Mouse (Mus musculus) forebrain, embryonic 13.5 days (tissue): ENCODE results near the gene Zc3hav1. TPM values are rescaled to one million over a fixed set of nuclear protein-coding genes. Genes with fewer than 3 reads are reported as not detected.
"Not testable (repeated sequence)": the region's sequence is repeated elsewhere in the genome, so short reads cannot be mapped to it uniquely, and the experiment has no call there.

ENCODE experiments used
- ATAC-seq: fragments of 200-750 bp; cut with Nextera tagmentation; 2 replicates; pipeline ENCODE4 v1.8.0; 2017
- H3K27ac ChIP-seq: fragments of 300-500 bp; sonication (generic); 2 replicates; pipeline ENCODE4 v1.5.1; 2015; ENCODE audit warnings: inconsistent platforms, mild to moderate bottlenecking, moderate library complexity
- H3K27me3 ChIP-seq: fragments of 300-500 bp; sonication (generic); 2 replicates; pipeline ENCODE4 v1.6.1; 2015; ENCODE audit warnings: mild to moderate bottlenecking, inconsistent platforms
- H3K36me3 ChIP-seq: fragments of 300-500 bp; sonication (generic); 2 replicates; pipeline ENCODE4 v1.6.1; 2015; ENCODE audit warnings: mild to moderate bottlenecking, inconsistent platforms; ENCODE audit not compliant: poor library complexity, severe bottlenecking
- H3K4me1 ChIP-seq: fragments of 300-500 bp; sonication (generic); 2 replicates; pipeline ENCODE4 v1.6.1; 2015; ENCODE audit warnings: inconsistent platforms
- H3K4me2 ChIP-seq: fragments of 300-500 bp; sonication (generic); 2 replicates; pipeline ENCODE4 v1.6.1; 2015; ENCODE audit warnings: inconsistent platforms, mild to moderate bottlenecking, moderate library complexity
- H3K4me3 ChIP-seq: fragments of 300-500 bp; sonication (generic); 2 replicates; pipeline ENCODE4 v1.5.1; 2015; ENCODE audit warnings: mild to moderate bottlenecking, inconsistent platforms
- H3K9ac ChIP-seq: fragments of 300-500 bp; sonication (generic); 2 replicates; pipeline ENCODE4 v1.6.1; 2015; ENCODE audit warnings: mild to moderate bottlenecking, inconsistent platforms
- H3K9me3 ChIP-seq: fragments of 300-500 bp; sonication (generic); replicated peaks from 2 replicates; pipeline ENCODE4 v1.6.1; 2016; ENCODE audit warnings: inconsistent platforms
- WGBS: fragments of 180-500 bp; shearing (Covaris S2); methylation state at CpG from one replicate; pipeline ENCODE4 v1.1.7; 2015; 5-methylcytosine and 5-hydroxymethylcytosine counted together
- polyA plus RNA-seq: library from polyadenylated mRNA; unstranded; fragments of >200 nt; fragmentation: Nextera tagmentation; extraction: Ambion mirVana; gene quantifications from 2 replicates; pipeline ENCODE4 v1.2.1, GENCODE M21; 2015

Zc3hav1 gene
- polyA plus RNA-seq, 1 experiment from 2014 or later: 0.75 TPM

DNA sequence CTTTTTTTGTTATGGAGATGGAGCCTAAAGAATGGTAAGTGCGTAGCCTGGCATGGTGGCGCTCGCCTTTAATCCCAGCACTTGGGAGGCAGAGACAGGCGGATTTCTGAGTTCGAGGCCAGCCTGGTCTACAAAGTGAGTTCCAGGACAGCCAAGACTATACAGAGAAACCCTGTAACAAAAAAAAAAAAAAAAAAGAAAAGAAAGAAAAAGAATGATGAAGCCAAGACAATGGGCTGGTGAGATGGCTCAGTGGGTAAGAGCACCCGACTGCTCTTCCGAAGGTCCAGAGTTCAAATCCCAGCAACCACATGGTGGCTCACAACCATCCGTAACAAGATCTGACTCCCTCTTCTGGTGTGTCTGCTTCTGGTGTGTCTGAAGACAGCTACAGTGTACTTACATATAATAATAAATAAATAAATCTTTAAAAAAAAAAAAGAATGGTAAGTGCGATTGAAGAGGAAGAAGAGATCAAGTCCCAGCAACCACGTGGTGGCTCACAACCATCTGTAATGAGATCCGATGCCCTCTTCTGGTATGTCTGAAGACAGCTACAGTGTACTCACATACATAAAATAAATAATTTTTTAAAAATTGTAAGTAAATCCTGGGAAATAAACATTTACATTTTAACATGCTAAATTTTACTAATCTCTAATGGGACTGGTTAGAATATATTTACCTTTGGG lies 4.8 kb upstream of the Zc3hav1 start:
- not testable (repeated sequence) for H3K36me3 ChIP-seq, H3K4me2 ChIP-seq, H3K9ac ChIP-seq, ATAC-seq, H3K9me3 ChIP-seq, H3K27ac ChIP-seq, H3K4me3 ChIP-seq
- Histone ChIP-seq H3K4me1 (peaks cover 14% of the 10 kb centered on the region), H3K27me3 (peaks cover 40% of the 10 kb centered on the region)
- 91% methylated on average over 11 of the region's 11 CpGs for WGBS

DNA sequence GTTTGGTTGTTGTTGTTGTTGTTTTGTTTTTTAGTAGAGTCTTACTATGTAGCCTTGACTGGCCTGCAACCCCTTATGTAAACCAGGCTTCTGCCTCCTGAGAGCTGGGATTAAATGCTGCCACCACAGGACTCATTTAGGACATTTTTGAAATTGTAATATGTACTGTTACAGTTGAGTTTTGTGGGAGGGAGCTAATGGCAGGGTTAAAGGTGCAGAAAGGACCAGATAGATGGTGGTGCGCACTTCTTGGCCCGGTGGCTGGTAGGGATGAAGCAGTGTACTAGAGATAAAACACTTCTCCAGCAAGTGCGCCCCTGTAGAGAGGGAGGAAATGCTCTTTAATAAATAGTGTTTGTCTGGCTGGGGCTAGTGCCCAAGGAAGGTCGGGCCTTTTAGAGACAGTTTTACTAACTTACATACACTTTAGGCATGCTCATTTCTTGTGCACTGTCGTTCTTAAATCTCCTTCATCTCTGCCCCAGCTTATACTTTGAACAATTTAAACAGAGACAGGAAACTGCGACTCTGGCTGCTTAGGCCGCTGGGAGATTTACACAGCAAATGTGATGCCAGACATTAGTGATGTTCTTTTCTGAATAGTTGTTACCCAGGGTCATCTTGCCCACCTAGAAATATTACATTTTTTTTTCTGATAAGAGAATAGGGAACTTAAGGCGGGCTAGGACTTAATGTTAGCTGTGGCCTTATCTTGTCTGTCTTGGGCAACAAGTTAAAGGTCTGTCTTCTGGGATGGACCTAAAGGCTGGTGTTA lies 4.0 kb upstream of the Zc3hav1 start:
- peaks cover 21% of the 10 kb centered on the region for H3K4me1 ChIP-seq
- no peak overlapping the region for H3K4me2 ChIP-seq
- H3K27ac ChIP-seq: no peak overlapping the region
- ATAC-seq: no peak
- no peaks in the 10 kb centered on the region for H3K9me3 ChIP-seq
- WGBS: 67% methylated on average over 8 of the region's 8 CpGs
- no peaks in the 10 kb centered on the region for H3K36me3 ChIP-seq
- H3K27me3 ChIP-seq: peaks cover 47% of the 10 kb centered on the region
- H3K9ac ChIP-seq: no peak overlapping the region
- no peak overlapping the region for H3K4me3 ChIP-seq

DNA sequence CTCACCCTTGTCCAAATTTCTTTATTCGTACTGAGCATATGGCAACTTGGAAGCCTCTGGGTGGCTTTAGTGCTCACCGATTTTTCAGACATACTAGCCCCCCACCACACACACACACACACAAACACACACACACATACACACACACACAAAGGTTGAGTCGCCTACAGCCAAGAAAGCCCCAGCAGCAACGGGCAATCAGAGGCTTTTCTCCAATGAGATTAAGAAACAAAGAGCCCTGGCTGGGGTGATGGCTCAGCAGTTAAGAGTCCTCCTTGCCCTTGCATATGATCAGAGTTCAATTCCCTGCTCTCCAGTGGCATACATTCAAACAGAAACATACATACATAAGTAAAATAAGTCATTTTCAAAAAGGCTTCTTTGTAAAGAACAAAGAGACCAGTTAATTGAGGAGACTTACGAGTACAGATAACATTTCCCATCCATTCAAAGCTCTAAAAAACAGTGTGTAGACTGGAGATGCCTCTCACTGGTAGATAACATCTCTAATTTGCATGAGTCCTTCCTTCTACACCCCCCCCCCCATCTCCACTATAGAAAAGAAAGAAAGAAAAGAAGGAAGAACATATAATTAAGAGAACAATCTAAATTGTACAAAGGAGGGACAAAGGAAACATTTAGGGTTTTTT lies 3.3 kb upstream of the Zc3hav1 start:
- Histone ChIP-seq H3K27me3 (peaks cover 54% of the 10 kb centered on the region), H3K36me3 (no peaks in the 10 kb centered on the region), H3K4me1 (peaks cover 25% of the 10 kb centered on the region), H3K4me3 (no peak overlapping the region), H3K9ac (no peak overlapping the region), H3K9me3 (no peaks in the 10 kb centered on the region), H3K27ac (no peak overlapping the region), H3K4me2 (no peak overlapping the region)
- WGBS: 22% methylated on average over 5 of the region's 5 CpGs
- no peak for ATAC-seq

DNA sequence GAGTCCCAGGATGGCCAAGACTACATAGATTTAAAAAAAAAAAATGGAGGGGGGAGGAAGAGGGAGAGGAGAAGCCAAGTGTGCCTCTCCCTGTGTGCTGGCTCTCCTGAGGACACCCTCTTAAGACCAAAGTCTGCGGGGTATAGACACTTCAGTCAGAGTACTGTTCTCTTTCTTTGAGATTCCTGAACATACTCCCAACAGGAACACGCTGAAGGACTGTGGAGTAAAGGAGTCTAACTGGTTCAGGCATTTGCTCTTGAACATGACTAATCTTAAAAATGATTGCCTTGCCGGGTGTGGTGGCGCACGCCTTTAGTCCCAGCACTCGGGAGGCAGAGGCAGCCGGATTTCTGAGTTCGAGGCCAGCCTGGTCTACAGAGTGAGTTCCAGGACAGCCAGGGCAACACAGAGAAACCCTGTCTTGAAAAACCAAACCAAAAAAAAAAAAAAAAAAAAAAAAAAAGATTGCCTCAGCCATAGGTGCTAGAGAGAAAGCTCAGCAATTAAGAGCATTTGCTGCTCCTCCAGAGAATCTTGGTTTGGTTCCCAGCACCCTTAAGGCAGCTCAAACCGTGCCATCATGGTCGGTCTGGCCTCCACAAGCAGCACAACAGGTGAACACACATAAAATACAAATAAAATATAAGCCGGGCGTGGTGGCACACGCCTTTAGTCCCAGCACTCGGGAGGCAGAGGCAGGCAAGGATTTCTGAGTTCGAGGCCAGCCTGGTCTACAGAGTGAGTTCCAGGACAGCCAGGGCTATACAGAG lies 2.4 kb upstream of the Zc3hav1 start:
- WGBS: 74% methylated on average over 15 of the region's 15 CpGs
- H3K27me3 ChIP-seq: peaks cover 63% of the 10 kb centered on the region

DNA sequence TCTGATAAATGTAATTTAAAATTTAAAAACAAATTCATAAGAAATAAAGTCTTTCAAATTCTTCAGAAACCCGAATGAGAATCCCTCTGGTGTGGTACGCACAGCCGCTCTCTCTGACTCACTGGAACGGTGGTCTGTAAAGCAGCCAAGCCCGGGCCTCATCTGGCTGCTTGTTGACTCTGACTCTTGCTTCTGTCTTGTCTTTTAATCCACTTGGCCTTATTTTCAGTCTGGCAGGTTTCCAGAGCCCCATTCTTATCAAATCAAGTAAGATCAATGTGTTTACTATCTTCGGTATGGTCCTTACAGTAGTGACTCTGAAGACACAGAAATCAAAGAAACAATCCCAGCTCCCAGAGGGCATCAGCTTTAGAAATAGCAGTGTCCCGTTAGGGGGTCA lies 1.5 kb upstream of the Zc3hav1 start:
- H3K36me3 ChIP-seq: no peaks in the 10 kb centered on the region
- no peak overlapping the region for H3K27ac ChIP-seq
- no peak overlapping the region for H3K9ac ChIP-seq
- no peak overlapping the region for H3K4me3 ChIP-seq
- H3K4me1 ChIP-seq: peaks cover 25% of the 10 kb centered on the region
- H3K4me2 ChIP-seq: no peak overlapping the region
- no peaks in the 10 kb centered on the region for H3K9me3 ChIP-seq
- no peak for ATAC-seq
- H3K27me3 ChIP-seq: peaks cover 68% of the 10 kb centered on the region
- 7% methylated on average over 7 of the region's 7 CpGs for WGBS

More for the DNA sequence above, 2.4 kb upstream of the Zc3hav1 start:
- not testable (repeated sequence) for H3K9me3 ChIP-seq, H3K36me3 ChIP-seq, H3K4me3 ChIP-seq, H3K27ac ChIP-seq, ATAC-seq, H3K9ac ChIP-seq, H3K4me2 ChIP-seq
- H3K4me1 ChIP-seq: peaks cover 25% of the 10 kb centered on the region

DNA sequence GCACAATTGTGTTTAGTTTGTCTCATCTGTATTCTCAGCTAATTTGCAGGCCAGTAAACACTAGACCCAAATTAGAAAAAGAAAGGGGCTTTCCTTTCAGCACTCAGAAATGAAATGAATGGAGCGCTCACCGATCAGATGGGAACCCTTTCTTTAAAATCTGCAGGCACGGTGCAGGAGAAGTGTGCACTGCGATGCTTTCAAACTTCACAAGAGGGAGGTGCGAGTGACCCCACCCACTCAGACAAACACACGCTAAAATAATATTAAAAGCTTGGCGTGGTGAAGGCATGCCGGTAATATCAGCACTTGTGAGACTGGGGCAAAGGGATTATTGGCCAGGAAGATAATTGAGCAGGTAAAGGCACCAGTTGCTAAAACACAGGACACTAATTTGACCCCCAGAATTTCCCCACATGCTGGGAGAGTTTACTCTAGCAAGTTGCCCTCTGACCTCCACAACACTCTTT lies 986 bp upstream of the Zc3hav1 start:
- H3K27me3 ChIP-seq: peaks cover 73% of the 10 kb centered on the region

DNA sequence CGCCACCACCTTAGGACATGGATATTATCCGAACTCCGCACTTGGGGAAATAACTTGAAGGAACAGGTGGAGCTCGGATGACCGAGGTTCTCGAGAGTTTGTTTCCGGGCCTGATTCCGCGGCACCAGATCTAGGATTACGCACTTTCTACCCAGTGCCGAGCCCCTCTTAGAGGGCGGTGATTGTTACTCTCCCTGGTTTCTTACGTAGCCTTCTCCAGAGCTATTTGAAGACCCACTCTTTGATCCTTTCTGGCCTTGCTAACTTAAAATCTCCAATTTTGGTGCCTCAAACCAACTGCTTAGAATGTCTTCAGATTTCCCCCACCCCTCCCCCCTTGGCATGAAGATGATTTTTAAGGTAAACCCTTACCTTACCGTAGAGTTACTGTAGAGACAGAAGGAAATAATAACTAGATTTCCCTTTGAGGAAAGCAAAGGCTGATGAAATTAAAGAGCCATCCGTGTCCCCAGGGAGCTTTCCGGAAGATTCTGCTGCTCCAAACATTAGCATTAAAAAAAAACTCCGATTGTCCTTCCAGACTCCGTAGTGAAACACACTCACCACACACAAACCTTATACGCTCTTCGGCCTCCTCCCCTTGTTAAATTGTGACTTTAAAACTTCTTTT lies 435 bp upstream of the Zc3hav1 start:
- no peak overlapping the region for H3K27ac ChIP-seq
- no peaks in the 10 kb centered on the region for H3K36me3 ChIP-seq
- H3K9ac ChIP-seq: peak overlapping the region; percentile 58
- H3K4me2 ChIP-seq: peak overlapping the region; percentile 68
- no peak for ATAC-seq
- peak overlapping the region; percentile 50 for H3K4me3 ChIP-seq
- WGBS: under 1% methylated on average over 20 of the region's 20 CpGs
- no peaks in the 10 kb centered on the region for H3K9me3 ChIP-seq
- H3K27me3 ChIP-seq: peaks cover 79% of the 10 kb centered on the region
- H3K4me1 ChIP-seq: peaks cover 25% of the 10 kb centered on the region

More for the DNA sequence above, 986 bp upstream of the Zc3hav1 start:
- Histone ChIP-seq H3K36me3 (no peaks in the 10 kb centered on the region), H3K9ac (no peak overlapping the region), H3K4me1 (peaks cover 25% of the 10 kb centered on the region), H3K4me2 (peak overlapping the region; percentile 68; the same call in 1 of the 2 replicates), H3K9me3 (no peaks in the 10 kb centered on the region), H3K27ac (no peak overlapping the region), H3K4me3 (0 out of 2 replicates have a peak overlapping the region, but pooled peaks have one; percentile 50)
- ATAC-seq: no peak
- WGBS: 1% methylated on average over 8 of the region's 8 CpGs

DNA sequence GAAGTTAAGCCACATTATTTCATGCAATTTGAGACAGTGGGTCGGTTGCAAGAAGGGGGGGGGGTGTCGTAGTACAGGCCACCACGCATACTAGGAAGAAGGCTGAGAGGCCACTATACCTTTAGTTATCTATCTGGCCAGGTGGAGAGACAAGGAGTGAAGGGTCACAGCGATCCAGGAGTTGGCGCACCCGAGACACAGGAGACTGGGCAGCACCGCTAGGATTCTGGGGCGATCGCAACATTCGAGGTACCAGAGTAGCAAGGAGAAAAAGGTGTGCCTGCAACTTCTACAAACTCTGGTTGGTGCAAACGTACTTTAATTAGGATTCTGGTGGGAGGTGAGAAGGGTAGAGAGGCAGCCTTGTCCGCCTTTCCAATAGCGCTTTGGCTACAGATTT lies 1.2 kb downstream of the Zc3hav1 start:
- H3K4me2 ChIP-seq: no peak overlapping the region
- no peak overlapping the region for H3K9ac ChIP-seq
- WGBS: 6% methylated on average over 13 of the region's 13 CpGs
- no peaks in the 10 kb centered on the region for H3K36me3 ChIP-seq
- H3K9me3 ChIP-seq: no peaks in the 10 kb centered on the region
- no peak for ATAC-seq
- peaks cover 84% of the 10 kb centered on the region for H3K27me3 ChIP-seq
- H3K4me3 ChIP-seq: no peak overlapping the region
- no peak overlapping the region for H3K27ac ChIP-seq
- peaks cover 25% of the 10 kb centered on the region for H3K4me1 ChIP-seq

DNA sequence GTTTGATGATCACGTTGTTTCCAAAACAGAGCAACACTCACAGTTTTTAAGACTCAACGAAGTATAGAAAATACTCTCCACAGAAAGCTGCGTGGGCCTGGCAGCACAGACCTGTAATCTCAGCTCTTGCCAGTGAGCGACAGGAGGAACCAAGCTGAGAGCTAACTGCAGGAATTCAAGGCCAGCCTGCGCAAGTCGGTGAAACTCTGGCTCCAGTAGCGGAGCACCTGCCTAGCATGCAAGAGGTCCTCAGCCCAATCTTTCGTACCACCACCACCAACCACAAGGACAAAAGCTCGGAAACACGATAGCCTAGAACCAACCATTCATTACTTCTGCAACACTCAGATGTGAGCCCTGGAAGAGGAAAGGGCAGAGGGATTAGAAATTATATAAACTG lies 2.0 kb downstream of the Zc3hav1 start:
- ATAC-seq: no peak
- Histone ChIP-seq H3K36me3 (no peaks in the 10 kb centered on the region), H3K9me3 (no peaks in the 10 kb centered on the region), H3K27ac (no peak overlapping the region), H3K4me3 (no peak overlapping the region), H3K4me2 (no peak overlapping the region), H3K9ac (no peak overlapping the region), H3K27me3 (peaks cover 79% of the 10 kb centered on the region), H3K4me1 (peaks cover 25% of the 10 kb centered on the region)
- WGBS: 5% methylated on average over 10 of the region's 10 CpGs

DNA sequence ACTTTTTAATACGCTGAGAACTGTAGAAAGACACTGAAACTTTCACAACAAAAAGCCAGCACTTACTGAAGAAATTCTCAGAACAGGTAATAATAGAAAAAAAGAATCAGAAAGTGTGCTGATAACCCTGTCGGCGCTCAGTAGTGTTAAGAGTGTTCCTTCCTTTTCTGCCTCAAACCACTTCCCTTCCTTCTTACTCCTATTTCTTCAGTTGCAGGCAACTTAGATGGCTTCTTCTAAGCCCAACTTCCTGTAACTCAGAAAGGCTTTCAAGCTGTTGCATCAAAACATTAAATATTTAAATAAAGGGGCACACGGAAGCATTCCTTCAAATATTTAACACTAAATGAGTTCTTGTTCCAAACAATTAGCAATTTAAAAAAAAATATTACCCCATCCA lies 2.5 kb downstream of the Zc3hav1 start:
- Histone ChIP-seq H3K27ac (no peak overlapping the region), H3K9ac (no peak overlapping the region), H3K27me3 (peaks cover 74% of the 10 kb centered on the region), H3K4me2 (no peak overlapping the region), H3K4me1 (peaks cover 25% of the 10 kb centered on the region), H3K9me3 (no peaks in the 10 kb centered on the region), H3K4me3 (no peak overlapping the region), H3K36me3 (no peaks in the 10 kb centered on the region)
- no peak for ATAC-seq
- WGBS: 50% methylated on average over 4 of the region's 4 CpGs

DNA sequence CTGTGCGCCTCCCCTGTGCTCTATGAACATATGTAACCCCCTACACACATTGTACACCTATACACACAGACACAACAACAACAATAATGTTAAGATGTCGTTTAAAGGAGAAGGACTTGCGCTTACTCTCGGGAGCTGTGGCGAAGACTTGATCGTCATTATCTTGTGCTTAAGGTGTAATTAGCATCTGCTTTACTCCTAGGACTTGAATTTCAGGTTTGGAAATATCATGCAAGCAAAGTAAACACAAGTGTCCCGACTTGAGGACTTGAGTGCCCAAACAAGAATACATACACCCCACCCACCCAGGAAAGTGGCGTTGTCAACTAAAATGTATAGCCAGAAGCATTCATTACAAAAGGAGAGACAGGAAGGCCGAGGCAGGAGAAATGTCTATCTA lies 4.6 kb downstream of the Zc3hav1 start:
- H3K4me1 ChIP-seq: peaks cover 17% of the 10 kb centered on the region
- no peak overlapping the region for H3K27ac ChIP-seq
- H3K36me3 ChIP-seq: no peaks in the 10 kb centered on the region
- H3K27me3 ChIP-seq: peaks cover 53% of the 10 kb centered on the region
- no peaks in the 10 kb centered on the region for H3K9me3 ChIP-seq
- WGBS: 80% methylated on average over 9 of the region's 9 CpGs
- ATAC-seq: no peak
- H3K4me2 ChIP-seq: no peak overlapping the region
- no peak overlapping the region for H3K4me3 ChIP-seq
- no peak overlapping the region for H3K9ac ChIP-seq
